Mouse (Mus musculus) ovary, postnatal 36 days (tissue): ENCODE data around the gene Wfdc2.
"Not testable (repeated sequence)": the region's sequence is repeated elsewhere in the genome, so short reads cannot be mapped to it uniquely, and the experiment has no call there.

Experiments
- DNase-seq: peaks from one replicate; pipeline ENCODE4 v3.0.0; 2022; ENCODE audit warnings: low spot score, mixed read lengths

The Wfdc2 gene

DNA sequence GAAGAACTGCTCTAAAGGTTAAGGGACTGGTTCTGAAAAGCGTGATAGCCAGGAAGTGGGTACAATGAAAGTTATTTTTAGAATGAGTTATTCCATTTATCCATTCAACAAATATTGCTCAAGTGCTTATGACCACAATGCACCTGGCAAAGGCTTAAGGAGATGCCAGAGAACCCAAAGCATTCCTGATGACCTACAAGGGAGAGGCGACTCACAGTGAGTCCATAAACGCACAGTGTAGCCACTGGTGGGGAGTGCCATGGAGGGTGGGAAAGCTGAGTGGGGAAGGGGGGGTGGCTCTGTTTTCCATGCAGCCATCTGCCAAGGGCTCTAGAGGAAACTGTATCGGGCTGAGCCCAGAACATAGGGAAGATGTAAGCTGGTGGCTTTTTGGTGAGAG is 12.9 kb upstream of the Wfdc2 start:
- no peak for DNase-seq

DNA sequence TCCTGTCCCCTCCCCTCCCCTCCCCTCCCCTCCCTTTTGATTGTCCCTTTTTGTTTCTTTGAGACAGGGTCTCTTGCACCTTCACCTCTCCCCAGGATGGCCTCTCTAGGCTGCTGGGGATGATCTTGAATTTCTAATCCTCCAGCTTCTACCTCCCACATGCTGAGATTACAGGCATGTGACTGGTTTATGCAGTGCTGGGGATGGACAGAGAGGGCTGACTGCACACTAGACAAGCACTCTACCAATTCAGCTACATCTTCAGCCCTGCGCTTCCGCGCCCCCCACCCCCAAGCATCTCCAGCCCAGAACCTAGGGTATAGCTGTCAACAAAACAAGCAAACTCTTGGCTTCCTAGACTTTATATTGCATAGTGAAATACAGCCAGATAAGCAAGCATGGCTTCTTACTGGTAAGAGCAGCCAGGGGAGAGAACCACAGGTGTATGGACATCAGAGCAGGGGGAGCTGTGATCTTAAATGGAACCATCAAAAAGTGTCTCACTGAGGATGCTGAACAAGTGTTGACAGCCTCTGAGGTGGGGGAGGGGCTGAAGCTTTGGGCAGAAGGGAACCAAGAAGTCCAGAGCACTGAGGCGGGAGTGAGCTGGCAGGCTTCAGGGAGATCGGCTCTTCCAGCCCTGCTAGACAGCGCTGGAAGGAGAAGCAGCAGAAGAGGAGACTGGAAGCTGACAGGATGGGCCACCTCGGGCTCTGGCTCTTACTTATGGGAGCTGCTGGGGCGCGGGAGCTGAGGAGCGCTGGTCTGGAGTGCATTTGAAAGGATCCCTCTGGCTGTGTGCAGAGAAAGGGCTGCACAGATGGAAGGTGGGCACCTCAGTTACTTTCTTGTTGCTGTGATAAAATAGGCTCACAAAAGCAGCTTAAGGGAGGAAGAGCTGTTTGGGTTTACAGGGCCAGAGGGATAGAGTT is 12.0 kb upstream of the Wfdc2 start:
- DNase-seq, result no peak

DNA sequence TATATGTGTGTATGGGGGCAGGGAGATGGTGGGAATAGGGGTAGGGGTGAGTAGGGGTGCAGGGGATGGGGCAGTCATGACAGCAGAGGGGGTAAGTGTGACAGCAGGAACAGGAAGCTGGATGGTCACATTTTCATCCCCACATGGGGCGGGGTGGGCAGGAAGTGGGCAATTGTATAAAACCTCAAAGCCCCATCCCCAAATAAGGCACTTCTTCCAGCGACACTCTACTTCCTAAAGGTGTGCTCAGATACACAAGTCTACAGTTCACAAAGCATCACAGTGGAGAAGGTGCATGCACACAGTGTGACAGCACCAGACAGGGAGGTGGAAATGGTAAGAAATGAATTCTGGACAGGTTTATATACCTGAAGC is 11.3 kb upstream of the Wfdc2 start:
- DNase-seq, result no peak

DNA sequence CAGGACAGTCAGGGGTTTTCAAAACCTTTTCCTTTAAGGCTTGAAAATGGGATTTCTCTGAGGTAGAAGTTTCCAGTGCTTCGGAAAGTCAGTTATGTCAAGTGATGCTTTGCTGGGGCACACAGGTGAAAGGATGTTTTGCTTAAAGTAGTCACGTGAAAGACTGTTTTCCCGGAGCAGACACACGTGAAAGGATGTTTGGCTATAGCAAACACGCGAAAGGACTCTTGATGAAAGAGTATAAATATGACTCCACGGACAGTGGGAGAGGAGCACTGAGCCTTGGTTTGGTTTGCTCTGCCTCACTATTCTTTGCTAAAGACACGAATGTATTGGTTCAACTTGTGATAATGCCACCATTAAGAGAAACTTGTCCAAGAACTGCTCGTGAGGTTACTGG is 10.7 kb upstream of the Wfdc2 start:
- DNase-seq, result no peak

DNA sequence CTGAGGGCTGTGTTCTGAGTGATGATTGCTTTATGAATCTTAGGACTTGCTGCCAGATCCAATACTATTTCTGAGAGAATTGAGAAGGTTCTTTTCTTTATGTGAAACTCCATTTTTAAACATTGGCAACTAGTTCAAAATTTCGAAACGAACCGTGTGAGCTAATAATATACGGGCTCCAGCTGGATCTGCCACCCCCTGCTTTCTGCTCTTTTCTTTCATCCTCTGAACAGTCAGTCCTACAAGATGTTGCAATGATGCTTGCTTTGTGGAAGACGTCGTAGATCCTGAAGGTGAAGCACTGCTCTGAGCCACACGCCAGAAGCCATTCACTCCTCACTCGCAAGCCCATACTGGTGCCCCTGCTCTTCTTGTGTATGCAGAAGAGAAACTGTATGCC is 3.8 kb upstream of the Wfdc2 start:
- DNase-seq, result no peak

DNA sequence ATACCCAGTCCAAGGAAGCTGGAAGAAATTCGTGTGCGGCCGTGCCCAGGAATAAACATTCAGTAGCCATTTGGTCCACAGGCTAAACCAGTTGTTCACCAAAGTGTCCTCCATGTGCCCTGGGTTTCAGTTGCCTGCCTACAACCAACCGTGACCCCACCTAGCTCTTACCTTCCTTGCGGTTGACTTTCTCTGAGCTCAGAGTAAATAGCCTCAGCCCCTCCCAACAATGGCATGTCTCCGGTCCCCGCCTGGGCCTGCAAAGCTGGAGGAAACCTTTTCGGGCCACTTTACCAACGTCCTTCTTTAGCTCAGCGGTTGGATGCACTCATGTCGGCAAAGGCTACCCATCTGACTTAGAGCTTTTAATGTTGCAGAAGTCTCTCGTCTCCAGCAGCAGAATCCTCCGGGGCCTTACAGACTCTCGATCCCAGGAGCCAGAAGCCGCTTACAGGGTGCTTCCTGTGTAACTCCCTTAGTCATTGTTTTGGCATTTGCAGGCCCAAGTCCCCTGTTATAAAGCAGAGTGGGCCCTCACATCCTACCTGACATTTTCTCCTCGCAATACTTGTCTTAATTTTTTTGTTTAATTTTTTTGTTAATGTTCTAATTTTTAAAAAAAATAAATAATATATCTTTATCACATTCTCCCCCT is 3.1 kb upstream of the Wfdc2 start:
- no peak for DNase-seq

DNA sequence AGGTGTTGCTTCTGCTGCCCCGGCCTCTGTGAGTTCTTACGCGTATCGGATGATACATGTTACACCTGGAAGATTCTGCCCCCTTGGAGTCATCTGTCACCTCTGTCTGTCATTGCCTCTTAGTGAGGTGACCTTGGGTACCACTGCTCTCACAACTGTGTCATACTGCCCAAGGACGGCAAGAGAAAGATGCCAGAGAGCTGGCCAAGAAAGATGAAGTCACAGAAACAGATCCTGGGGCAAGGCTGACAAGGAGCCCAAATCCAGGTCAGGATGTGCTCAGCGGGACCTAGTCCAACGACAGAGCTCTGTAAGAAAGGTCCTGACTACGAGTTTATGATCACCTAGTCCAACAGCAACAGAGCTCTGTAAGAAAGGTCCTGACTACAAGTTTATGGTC is 2.1 kb upstream of the Wfdc2 start:
- no peak for DNase-seq

DNA sequence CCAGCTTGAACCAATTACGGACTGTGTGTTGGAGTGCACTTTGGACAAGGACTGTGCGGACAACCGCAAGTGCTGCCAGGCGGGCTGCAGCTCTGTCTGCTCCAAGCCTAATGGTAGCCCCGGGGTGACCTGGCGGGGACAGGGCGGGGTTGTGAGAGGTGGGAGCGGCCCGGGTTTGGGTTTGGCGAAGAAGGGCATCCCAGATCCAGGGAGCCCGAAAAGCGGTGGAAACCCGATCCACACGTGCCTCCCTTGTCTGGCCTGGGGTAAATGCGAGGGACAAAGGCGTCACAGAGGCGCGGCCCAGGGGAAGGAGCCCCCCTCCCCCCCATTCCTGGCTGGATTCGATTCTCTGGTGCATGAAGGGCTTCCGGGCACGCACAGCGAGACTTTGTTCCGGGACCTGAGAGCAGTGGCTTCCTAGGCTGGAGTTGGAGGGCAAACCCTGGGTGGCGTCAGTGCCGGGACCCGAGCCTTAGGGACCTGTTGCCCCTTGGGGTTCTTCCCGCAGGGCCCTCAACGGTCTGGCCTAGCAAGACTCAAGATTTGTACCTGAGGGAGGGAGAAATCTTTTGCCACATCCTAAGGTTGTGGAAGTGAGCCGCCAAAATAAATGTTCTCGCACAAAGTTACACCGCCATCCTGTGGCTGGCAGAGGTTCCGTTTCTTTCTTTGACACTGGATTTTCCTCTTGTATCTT is 1.3 kb downstream of the Wfdc2 start:
- DNase-seq, result peak; percentile 32

DNA sequence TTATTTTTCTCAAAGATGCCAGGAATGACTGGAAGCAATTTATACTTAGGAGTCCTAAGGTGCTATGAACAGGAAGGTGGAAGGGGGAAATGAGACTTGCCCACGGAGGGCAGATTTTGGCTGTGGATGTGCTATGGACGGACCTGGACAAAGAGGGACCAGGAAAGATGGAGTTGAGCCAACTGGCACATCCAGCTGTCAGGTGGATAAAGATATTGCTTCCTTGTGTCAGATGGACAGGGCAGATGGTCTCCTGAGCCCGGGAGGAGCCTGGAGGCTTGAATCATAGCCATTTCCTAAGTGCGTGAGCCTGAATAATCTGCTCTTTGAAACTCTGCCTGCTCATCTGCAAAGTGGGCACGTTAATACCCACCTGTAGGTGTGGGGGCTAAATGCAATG is 2.1 kb downstream of the Wfdc2 start:
- no peak for DNase-seq

DNA sequence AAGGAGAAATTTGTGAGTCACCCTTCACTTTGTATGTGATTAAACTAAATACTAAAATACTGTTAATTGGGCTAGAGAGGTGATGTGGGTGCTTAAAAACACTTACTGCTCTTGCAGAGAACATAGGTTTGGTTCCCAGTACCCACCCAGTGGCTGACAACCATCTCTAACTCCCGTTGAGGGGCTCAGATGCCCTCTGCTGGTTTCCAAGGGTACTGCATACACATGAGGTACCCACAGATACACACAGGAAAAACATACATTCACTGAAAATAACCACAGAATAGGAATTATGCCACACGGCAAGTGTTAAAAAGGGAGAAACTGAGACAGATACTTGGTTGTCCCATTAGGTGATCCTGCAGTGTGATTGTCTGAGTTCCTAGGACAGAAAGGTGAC is 4.8 kb downstream of the Wfdc2 start:
- no peak for DNase-seq

DNA sequence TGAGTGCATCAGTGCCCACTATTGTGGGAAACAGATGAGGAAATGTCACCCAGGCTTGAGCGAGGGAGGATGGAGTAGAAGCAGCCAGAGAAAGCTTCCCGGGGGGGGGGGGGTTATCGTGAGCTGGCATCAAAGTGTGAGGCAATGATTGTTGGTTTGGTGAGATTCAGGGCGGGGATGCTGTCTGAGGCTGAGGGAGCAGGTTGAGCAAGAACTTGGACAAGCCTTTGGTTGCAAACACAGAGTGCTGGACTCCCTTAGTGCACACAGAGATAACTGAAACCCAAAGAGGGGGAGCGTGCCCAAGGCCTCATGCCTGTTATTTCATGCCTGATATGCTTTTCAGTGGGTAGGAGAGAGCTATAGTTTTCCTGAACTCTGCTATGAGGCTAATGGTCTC is 5.2 kb downstream of the Wfdc2 start:
- no peak for DNase-seq

DNA sequence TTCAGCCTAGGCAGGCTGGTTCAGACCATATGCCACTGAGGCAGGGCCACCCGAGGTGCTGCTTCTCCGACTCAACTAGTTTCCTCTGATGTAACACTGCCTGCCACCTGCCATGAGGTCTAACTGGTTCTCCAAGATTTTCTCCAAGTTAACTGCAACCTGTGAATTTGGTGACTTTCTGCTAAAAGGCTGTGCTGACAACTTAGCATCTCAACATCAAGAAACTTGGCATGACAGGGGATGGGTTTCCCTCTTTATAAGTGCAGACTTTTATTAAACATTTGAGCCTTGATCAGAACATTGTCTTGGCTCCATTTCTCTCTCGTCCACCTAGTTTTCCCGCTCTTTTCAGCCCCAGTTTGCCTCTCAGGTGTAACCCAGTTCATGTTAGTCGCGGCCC is 11.1 kb downstream of the Wfdc2 start, which contains the start of gene Spint3:
Spint3 (minus strand) TSS at position 101 of the 400 bp plus-strand sequence.
- not testable (repeated sequence) for DNase-seq

DNA sequence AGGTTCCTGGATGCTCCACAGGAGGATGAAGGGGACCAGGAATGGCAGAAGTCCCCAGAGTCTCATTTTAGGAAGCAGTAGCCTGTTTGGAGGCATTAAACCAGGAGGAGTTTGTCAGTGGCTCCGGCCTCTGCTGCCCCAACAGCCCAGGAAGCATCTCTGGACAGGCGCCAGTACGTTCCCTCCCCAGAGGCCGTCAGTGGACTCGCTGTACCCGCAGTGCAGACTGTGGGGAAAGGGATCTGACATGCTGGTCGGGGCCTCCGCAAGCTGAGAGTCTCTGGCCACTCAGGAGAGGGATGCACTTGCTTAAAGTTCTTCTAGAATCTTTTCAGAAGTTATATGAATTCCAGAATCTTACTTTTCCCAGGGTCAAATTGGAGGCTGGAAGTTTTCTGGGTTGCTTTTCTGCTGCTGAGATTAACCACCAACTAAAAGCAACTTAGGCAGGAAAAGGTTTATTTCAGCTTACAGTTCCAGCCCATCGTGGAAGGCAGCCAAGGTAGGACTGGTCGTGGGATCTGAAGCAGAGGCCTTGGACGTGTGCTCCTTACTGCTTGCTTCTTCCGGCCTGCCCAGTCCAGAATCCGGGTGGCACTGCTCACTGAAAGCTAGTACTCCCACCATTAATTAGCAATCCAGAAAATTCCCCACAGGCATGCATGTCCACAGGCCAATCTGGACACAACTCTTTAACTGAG is 23.0 kb downstream of the Wfdc2 start, which contains the start of gene Wfdc6a:
Wfdc6a (minus strand) TSS at position 423 of the 701 bp plus-strand sequence.
- peak; percentile 40 for DNase-seq

DNA sequence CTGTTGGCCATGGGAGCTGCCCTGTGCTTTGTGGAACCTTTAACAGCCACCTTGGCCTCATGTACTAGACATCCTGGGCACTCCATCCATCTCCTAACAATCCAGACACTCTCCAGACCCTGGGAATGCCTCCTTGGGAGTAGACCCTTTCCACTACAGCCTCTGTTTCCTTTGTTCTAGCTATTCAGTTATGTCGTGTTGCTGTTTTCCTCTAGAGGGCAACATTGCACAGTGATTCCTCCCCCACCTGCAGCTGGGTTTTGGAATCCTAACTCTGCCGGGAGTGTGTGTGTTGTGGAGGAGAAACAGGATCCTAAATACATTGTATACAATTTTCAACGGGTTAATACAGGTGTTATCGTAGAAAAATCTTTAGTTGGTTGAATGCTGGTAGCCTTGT is 29.8 kb downstream of the Wfdc2 start:
- no peak for DNase-seq

DNA sequence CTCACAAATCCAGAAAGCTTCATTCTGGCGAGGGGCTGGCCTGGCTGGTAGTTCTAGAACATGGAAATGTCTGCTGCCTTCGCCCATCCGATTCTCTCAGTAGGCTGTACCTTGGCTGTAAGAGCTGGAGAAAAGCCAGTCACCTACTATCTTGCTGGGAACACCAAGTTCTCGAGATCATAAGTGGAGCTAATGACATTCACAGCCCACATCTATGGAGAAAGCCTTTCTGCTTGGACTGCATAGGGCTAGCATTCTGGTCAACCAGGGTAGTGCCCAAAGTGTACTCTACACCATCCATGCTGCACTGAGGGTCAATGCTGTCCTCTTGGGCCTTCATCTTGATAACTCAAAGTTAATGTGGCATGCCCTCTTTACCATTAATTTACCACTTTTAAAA is 31.3 kb downstream of the Wfdc2 start, which contains the start of gene Eppin:
Eppin (minus strand) TSS at position 101 of the 400 bp plus-strand sequence.
- no peak for DNase-seq

DNA sequence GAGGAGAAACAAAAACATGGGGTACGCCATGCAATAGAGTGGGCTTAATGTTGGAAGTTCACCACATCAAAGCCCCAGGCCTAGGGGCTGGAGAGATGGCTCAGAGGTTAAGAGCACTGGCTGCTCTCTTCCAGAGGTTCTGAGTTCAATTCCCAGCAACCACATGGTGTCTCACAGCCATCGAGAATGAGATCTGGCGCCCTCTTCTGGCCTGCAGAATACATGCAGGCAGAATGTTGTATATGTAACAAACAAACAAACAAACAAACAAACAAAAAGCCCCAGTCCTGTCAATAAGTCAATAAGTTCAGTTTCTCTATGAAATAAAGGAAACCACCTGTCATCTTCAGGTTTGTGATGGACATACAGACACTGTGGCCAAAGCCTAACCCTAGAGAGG is 38.0 kb downstream of the Wfdc2 start:
- DNase-seq, result no peak

DNA sequence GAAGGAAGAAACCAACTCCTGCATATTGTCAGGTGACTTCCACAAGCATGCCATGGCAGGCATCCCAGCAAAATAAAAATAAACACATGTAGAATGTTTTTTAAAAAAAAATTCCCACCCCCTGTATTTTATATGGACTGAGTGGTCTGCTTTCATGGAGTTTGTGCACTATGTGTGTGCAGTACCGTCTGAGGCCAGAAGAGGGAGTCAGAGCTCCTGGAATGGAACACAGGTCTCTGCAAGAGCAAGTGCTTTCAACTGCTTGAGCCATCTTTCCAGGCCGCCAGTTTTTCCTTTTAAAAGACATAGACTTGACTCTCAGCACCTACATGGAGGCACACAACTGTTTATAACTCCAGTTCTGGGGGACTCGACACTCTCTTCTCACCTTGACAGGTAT is 41.3 kb downstream of the Wfdc2 start:
- no peak for DNase-seq

DNA sequence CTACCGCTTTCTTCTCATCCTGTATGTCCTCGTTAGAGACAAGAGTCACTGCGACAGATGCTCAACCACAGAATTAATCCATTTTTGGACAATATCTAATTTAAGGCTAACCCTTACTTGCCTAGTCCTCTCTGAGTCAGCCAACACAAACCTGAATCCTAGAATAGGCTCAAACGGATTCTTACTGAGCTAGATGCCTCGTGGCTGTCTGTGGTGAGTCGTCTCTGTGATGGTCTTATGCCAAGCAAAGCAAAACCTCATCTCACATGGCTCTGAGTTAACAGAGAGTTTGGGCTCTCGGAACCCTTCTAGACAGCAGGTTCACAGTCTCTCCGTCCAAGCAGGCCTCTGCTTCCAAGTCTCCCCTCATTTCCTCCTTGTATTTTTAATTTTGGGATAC is 42.2 kb downstream of the Wfdc2 start:
- DNase-seq, result no peak

DNA sequence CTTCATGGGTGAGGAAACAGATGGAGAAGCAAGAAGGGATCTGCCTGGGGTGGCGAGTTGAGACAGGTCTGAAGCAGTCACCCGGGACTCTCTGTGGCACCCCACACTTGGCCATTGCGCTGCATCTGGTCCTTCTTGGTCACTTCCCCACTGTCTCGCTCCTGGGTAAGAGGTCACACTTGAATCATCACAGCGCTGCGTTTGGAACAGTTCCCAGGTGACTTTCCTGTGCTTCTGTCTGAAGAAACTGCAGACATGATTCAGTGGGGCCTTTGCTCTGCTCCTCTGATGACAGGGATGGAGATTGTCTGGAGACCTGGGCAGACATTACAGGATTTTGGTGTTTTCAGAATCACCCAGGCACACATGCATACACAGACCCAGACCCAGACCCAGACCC is 46.6 kb downstream of the Wfdc2 start:
- no peak for DNase-seq

DNA sequence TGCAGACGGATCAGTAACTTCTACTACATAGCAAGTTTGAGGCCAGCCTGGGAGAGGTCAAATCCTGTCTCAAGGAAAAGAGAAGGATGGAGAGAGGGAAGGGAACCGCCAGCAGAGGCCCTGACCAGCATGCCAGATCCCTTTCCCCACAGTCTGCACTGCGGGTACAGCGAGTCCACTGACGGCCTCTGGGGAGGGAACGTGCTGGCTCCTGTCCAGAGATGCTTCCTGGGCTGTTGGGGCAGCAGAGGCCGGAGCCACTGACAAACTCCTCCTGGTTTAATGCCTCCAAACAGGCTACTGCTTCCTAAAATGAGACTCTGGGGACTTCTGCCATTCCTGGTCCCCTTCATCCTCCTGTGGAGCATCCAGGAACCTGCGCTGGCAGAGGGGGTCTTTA is 51.3 kb downstream of the Wfdc2 start, which contains the start of the genes Wfdc6b and Wfdc8:
Wfdc6b (plus strand) TSS at position 52 of the 400 bp plus-strand sequence.
Wfdc8 (minus strand) TSS at position 156 of the 400 bp plus-strand sequence.
- DNase-seq, result peak; percentile 68

DNA sequence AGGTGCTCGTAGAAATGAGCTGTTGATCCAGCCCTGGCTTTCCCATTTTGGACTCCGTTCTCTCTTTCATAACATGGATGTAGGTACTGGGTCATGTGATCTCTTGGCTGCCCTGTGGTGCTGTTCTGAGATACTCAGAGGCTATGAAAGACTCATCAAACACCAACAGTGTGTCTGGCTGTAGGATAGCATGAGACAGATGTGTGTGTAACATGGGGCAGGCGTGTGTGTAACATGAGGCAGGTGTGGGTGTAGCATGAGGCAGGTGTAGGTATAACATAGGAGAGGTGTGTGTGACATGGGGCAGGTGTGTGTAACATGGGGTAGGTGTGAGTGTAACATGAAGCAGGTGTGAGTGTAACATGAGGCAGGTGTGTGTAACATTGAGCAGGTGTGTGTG is 53.2 kb downstream of the Wfdc2 start:
- DNase-seq, result no peak
